16 mouse cellular contexts compared by ENCODE assay signal in the genomic region with DNA sequence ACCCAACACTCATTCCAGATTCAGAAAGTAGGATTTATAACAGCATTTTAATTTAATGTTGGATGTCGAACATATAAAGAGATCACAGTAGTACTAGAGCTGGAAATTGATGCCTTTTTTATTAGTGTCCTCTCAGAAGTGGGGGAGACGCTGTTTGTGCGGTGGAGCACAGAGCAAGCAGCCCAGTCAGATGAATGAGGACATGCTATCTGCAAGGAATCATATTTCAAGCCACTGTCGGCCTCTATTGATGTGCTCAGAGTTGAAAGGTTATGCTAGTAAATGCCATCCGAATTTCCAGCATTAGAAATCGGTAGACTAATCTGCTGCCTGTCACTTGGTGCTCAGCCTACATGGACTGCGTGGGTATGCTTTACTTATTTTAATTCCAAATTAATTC.
DNase-seq lines count a peak whose midpoint lies in the region; ATAC-seq lines count a peak whose summit lies in the region.
"Had no signal": no experiment of that assay in that cellular context is flagged by ENCODE, and none has a peak within 500 bp of the region (broad histone marks: within the 10 kb centered on the region; RNA-seq: fewer than 3 reads in every experiment).

No protein-coding gene starts in this region.

- WGBS in kidney, embryonic 16.5 days: 16% methylated on average over 7 of the region's 7 CpGs
- 17% methylated on average over 7 of the region's 7 CpGs for WGBS in midbrain, embryonic 15.5 days
- WGBS in forebrain, embryonic 12.5 days: 50% methylated on average over 7 of the region's 7 CpGs

- no peak overlapping the region for H3K9ac ChIP-seq in kidney, embryonic 16.5 days (replicated peaks; ENCODE audit: low read length)
- no peak overlapping the region for H3K9ac ChIP-seq in midbrain, embryonic 15.5 days
- H3K9ac ChIP-seq in forebrain, embryonic 12.5 days: no peak overlapping the region
- H3K9ac ChIP-seq: forebrain, embryonic 15.5 days had no signal

- peaks cover 11% of the 10 kb centered on the region; the same call in 1 of the 2 replicates for H3K4me1 ChIP-seq in kidney, embryonic 16.5 days (ENCODE audit: insufficient read depth, low read length)
- H3K4me1 ChIP-seq in midbrain, embryonic 15.5 days: peaks cover 51% of the 10 kb centered on the region
- H3K4me1 ChIP-seq in forebrain, embryonic 12.5 days: peaks cover 44% of the 10 kb centered on the region

- no peak overlapping the region for H3K27ac ChIP-seq in kidney, embryonic 16.5 days (ENCODE audit: low read length)
- H3K27ac ChIP-seq in midbrain, embryonic 15.5 days: peak overlapping the region; percentile 48; the same call in 1 of the 2 replicates
- H3K27ac ChIP-seq in forebrain, embryonic 12.5 days: no peak overlapping the region
- H3K27ac ChIP-seq: forebrain, embryonic 15.5 days had no signal

- no peak overlapping the region for H3K4me3 ChIP-seq in kidney, embryonic 16.5 days (ENCODE audit: low read length)
- no peak overlapping the region for H3K4me3 ChIP-seq in midbrain, embryonic 15.5 days
- no peak overlapping the region for H3K4me3 ChIP-seq in forebrain, embryonic 12.5 days (replicated peaks)
- H3K4me3 ChIP-seq: forebrain, embryonic 15.5 days had no signal

- peak; percentile 51 for DNase-seq in adrenal gland, adult 2 months
- DNase-seq in adrenal gland, postnatal 4 days (ENCODE audit: low spot score in 2 of 2): no peak
- no peak for DNase-seq in kidney, postnatal 36 days
- DNase-seq in embryo, embryonic 10 days (ENCODE audit: low spot score): peak; percentile 63
- DNase-seq in heart, adult 11 months: no peak
- DNase-seq: cerebellum, postnatal 36 days; heart, postnatal 36 days; kidney, adult 8-10 months; layer of hippocampus, adult 9-11 months; lung, adult 18-20 months; thymus, postnatal 4 days had no signal

- H3K27me3 ChIP-seq in kidney, embryonic 16.5 days (ENCODE audit: insufficient read depth, low read length): no peaks in the 10 kb centered on the region
- no peaks in the 10 kb centered on the region for H3K27me3 ChIP-seq in midbrain, embryonic 15.5 days (replicated peaks)
- no peaks in the 10 kb centered on the region for H3K27me3 ChIP-seq in forebrain, embryonic 12.5 days
- H3K27me3 ChIP-seq: forebrain, embryonic 15.5 days; Patski had no signal

- H3K9me3 ChIP-seq in kidney, embryonic 16.5 days (ENCODE audit: low read length): no peaks in the 10 kb centered on the region
- no peaks in the 10 kb centered on the region for H3K9me3 ChIP-seq in midbrain, embryonic 15.5 days
- H3K9me3 ChIP-seq in forebrain, embryonic 12.5 days: no peaks in the 10 kb centered on the region
- H3K9me3 ChIP-seq: forebrain, embryonic 15.5 days had no signal

- no peaks in the 10 kb centered on the region for H3K36me3 ChIP-seq in kidney, embryonic 16.5 days (ENCODE audit: insufficient read depth, low read length)
- H3K36me3 ChIP-seq in midbrain, embryonic 15.5 days (replicated peaks): no peaks in the 10 kb centered on the region
- H3K36me3 ChIP-seq in forebrain, embryonic 12.5 days (replicated peaks): no peaks in the 10 kb centered on the region
- H3K36me3 ChIP-seq: forebrain, embryonic 15.5 days had no signal

- peak; percentile 84 for ATAC-seq in kidney, embryonic 16.5 days (ENCODE audit: low FRiP score, low TSS enrichment)
- no peak for ATAC-seq in midbrain, embryonic 15.5 days (replicated peaks)
- no peak for ATAC-seq in forebrain, embryonic 12.5 days (ENCODE audit: low FRiP score)
- ATAC-seq: forebrain, embryonic 15.5 days; Patski had no signal

- H3K4me2 ChIP-seq in kidney, embryonic 16.5 days (replicated peaks; ENCODE audit: low read depth, low read length): no peak overlapping the region
- H3K4me2 ChIP-seq in midbrain, embryonic 15.5 days: no peak overlapping the region
- H3K4me2 ChIP-seq in forebrain, embryonic 12.5 days: no peak overlapping the region
- H3K4me2 ChIP-seq: forebrain, embryonic 15.5 days had no signal

Comparison
In these comparisons a context has a peak if more than half of its experiments do, and no peak if none do; other contexts are left out.
1. DNase-seq: peak in adrenal gland, adult 2 months (single experiment) and embryo, embryonic 10 days (single experiment); none in adrenal gland, postnatal 4 days (0 of 2), kidney, postnatal 36 days (0 of 2) and heart, adult 11 months (single experiment).